Mouse (Mus musculus) intestine, embryonic 16.5 days (tissue): Measurements from ENCODE around the gene Myh2. TPM values are rescaled to one million over a fixed set of nuclear protein-coding genes. Genes with fewer than 3 reads are reported as not detected.

ENCODE experiments used
- ATAC-seq: fragments of 200-750 bp; cut with Nextera tagmentation; 2 replicates; pipeline ENCODE4 v1.8.0; 2017; ENCODE audit warnings: moderate TSS enrichment, moderate library complexity
- H3K27ac ChIP-seq: fragments of 300-500 bp; sonication (generic); 2 replicates; pipeline ENCODE4 v1.5.1; 2014; ENCODE audit warnings: mild to moderate bottlenecking, low read length
- H3K27me3 ChIP-seq: fragments of 300-500 bp; sonication (generic); replicated peaks from 2 replicates; pipeline ENCODE4 v1.6.1; 2014; ENCODE audit warnings: low read length, control low read depth, mixed read lengths; ENCODE audit not compliant: control insufficient read depth, insufficient read depth
- H3K36me3 ChIP-seq: fragments of 300-500 bp; sonication (generic); 2 replicates; pipeline ENCODE4 v1.6.1; 2014; ENCODE audit warnings: low read length, control low read depth; ENCODE audit not compliant: control insufficient read depth, insufficient read depth
- H3K4me1 ChIP-seq: fragments of 300-500 bp; sonication (generic); 2 replicates; pipeline ENCODE4 v1.6.1; 2014; ENCODE audit warnings: low read length, control low read depth, mixed read lengths; ENCODE audit not compliant: control insufficient read depth, insufficient read depth
- H3K4me2 ChIP-seq: fragments of 300-500 bp; sonication (generic); 2 replicates; pipeline ENCODE4 v1.6.1; 2014; ENCODE audit warnings: low read depth, low read length, control low read depth
- H3K4me3 ChIP-seq: fragments of 300-500 bp; sonication (generic); 2 replicates; pipeline ENCODE4 v1.5.1; 2014; ENCODE audit warnings: mild to moderate bottlenecking, low read length
- H3K9ac ChIP-seq: fragments of 300-500 bp; sonication (generic); 2 replicates; pipeline ENCODE4 v1.6.1; 2014; ENCODE audit warnings: low read depth, low read length
- H3K9me3 ChIP-seq: fragments of 300-500 bp; sonication (generic); 2 replicates; pipeline ENCODE4 v1.6.1; 2016; ENCODE audit warnings: low read length, control low read depth; ENCODE audit not compliant: control insufficient read depth
- WGBS: fragments of 180-500 bp; shearing (Covaris S2); extraction: QIAGEN DNeasy Blood & Tissue Kit; methylation state at CpG from one replicate; pipeline ENCODE4 v1.1.7; 2014; 5-methylcytosine and 5-hydroxymethylcytosine counted together
- polyA plus RNA-seq: library from polyadenylated mRNA; unstranded; fragments of >200 nt; fragmentation: Nextera tagmentation; extraction: Ambion mirVana; gene quantifications from 2 replicates; pipeline ENCODE4 v1.2.1, GENCODE M21; 2015

Gene Myh2
- polyA plus RNA-seq: 0.02 TPM in 2 replicates

DNA sequence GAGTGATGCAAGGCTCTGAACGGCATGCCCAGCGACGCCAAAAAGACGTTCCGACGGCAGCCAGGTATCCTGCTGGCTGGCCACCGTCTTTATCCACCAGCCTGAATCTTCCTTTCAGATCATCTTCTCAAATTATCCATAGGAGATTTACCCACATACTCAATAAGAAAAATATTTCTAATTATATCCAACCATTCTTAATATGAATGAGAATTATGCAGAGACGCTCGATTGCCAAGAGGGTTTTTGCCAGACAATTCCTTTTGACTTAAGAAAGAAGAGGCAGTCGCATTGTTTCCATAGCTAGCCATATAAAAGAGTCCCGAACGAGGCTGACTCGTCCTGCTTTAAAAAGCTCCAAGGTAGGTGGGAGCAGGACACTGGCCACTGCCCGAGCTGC lies at the start of gene Myh2:
Myh2 (plus strand) TSS at position 301 of the 400 bp plus-strand sequence.
- Histone ChIP-seq H3K27me3 (no peaks in the 10 kb centered on the region), H3K4me1 (no peaks in the 10 kb centered on the region), H3K36me3 (no peaks in the 10 kb centered on the region), H3K27ac (no peak within 1 kb of the TSS), H3K9ac (no peak within 1 kb of the TSS), H3K9me3 (no peaks in the 10 kb centered on the region), H3K4me2 (no peak within 1 kb of the TSS), H3K4me3 (no peak within 1 kb of the TSS)
- WGBS: 84% methylated on average over 14 of the region's 14 CpGs
- ATAC-seq: no peak

DNA sequence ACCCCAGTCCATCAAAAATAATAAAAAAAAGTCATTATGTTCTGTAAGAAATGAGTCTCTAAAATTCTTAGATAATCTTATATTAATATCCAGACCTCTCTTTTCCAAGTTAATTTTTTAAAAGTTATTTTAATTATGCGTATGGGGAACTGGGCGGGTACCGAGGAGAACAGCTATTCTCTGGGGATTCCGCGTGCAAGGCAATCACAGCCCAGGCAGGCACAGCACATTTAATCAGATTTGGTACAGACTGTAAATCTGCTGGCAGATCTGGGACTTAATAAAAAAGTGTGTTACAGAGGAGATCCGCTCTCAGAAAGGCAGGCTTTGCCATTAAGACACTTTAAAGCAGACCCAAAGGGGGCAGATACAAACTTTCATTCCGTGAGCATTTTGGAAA lies 45.9 kb upstream of the Myh2 start:
- no peaks in the 10 kb centered on the region for H3K36me3 ChIP-seq
- no peak overlapping the region for H3K9ac ChIP-seq
- H3K4me1 ChIP-seq: no peaks in the 10 kb centered on the region
- ATAC-seq: no peak
- no peaks in the 10 kb centered on the region for H3K27me3 ChIP-seq
- no peak overlapping the region for H3K27ac ChIP-seq
- H3K9me3 ChIP-seq: no peaks in the 10 kb centered on the region
- 77% methylated on average over 7 of the region's 7 CpGs for WGBS
- H3K4me3 ChIP-seq: no peak overlapping the region
- H3K4me2 ChIP-seq: no peak overlapping the region

DNA sequence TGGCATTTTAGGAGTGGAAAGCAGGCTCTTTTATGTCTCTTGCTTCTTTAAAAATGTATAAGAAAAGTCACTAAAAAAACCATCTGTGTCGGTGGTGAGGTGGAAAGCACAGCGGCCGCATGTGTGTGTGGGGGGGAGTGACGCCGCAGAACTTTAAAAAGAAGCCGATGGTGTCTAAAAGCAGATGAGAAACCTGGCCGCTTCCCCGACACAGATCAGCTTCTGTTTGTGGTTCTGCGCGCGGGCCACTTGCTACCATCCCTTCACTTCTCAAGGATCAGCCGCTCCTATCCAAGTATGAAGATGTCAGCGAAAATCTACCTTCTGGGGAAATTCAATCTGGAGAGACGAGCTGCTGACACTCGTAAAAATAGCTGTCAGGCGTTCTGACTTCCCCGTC lies 45.5 kb upstream of the Myh2 start:
- WGBS: 73% methylated on average over 17 of the region's 17 CpGs
- Histone ChIP-seq H3K9ac (no peak overlapping the region), H3K9me3 (no peaks in the 10 kb centered on the region), H3K27me3 (no peaks in the 10 kb centered on the region), H3K4me2 (no peak overlapping the region), H3K4me1 (no peaks in the 10 kb centered on the region), H3K36me3 (no peaks in the 10 kb centered on the region), H3K27ac (no peak overlapping the region), H3K4me3 (no peak overlapping the region)
- ATAC-seq: no peak

DNA sequence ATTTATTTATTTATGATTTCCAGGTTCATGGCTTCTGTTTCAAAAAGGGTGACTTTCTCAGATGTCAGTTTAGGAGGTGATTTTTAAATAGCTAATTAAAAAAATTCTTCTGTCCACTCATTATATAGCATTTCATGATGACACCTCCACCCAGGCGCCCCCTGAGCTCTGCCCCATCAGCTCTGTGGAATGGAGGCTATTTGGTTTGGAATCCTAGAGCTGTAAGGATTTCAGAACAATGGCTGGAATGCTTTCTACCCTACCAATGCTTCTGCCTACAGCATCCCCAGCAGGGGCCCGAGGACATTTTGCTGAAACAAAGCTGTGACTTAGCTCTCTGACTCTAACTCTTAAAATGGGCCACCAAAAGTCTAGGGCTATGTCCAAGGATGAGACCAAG lies 37.3 kb upstream of the Myh2 start:
- ATAC-seq: no peak
- no peaks in the 10 kb centered on the region for H3K4me1 ChIP-seq
- WGBS: 73% methylated on average over 2 of the region's 2 CpGs
- H3K36me3 ChIP-seq: no peaks in the 10 kb centered on the region
- no peak overlapping the region for H3K4me2 ChIP-seq
- H3K9me3 ChIP-seq: no peaks in the 10 kb centered on the region
- no peaks in the 10 kb centered on the region for H3K27me3 ChIP-seq
- H3K9ac ChIP-seq: no peak overlapping the region
- no peak overlapping the region for H3K27ac ChIP-seq
- no peak overlapping the region for H3K4me3 ChIP-seq

DNA sequence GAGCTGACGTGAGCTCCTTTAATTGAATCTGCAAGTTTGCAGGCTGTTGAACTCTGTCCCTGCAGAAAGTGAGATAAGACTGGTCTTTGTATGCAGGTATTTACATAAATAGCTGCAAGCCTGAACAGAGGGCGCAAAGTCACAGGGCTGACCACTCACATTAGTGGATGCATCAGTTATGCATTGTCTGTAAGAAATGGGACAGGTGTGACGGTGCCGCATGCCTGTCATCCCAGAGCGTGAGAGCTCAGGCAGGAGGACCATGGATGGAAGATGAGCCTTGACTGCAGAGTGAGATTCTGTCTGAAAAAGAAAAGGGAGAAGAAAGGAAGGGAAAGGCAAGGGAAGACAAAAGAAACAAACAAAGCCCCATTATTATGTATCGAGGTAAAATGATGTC lies 36.2 kb upstream of the Myh2 start:
- no peak overlapping the region for H3K4me3 ChIP-seq
- no peaks in the 10 kb centered on the region for H3K9me3 ChIP-seq
- H3K36me3 ChIP-seq: no peaks in the 10 kb centered on the region
- H3K27me3 ChIP-seq: no peaks in the 10 kb centered on the region
- H3K9ac ChIP-seq: no peak overlapping the region
- no peak overlapping the region for H3K4me2 ChIP-seq
- WGBS: 73% methylated on average over 6 of the region's 6 CpGs
- H3K27ac ChIP-seq: no peak overlapping the region
- H3K4me1 ChIP-seq: no peaks in the 10 kb centered on the region
- ATAC-seq: no peak

DNA sequence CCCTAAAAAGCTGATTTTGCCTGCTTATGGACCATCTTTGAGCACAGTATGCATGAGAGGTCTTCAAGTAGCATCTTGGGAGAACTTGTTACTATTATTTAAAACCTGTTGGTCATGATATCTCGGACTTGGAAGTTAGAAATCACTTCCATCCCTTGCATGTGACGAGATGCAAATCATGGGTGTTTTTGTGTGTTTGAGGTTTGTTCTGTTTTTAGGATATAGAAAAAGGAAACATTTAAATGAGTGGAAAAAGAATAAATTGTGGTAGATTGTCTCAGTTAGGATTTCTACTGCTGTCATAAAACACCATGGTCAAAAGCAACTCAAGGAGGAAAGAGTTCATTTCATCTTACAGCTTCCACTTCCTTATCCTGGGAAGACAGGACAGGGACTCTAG lies 35.3 kb upstream of the Myh2 start:
- Histone ChIP-seq H3K4me3 (no peak overlapping the region), H3K27me3 (no peaks in the 10 kb centered on the region), H3K4me1 (no peaks in the 10 kb centered on the region), H3K27ac (no peak overlapping the region), H3K9ac (no peak overlapping the region), H3K9me3 (no peaks in the 10 kb centered on the region), H3K36me3 (no peaks in the 10 kb centered on the region), H3K4me2 (no peak overlapping the region)
- WGBS: 93% methylated on average over 2 of the region's 2 CpGs
- no peak for ATAC-seq

DNA sequence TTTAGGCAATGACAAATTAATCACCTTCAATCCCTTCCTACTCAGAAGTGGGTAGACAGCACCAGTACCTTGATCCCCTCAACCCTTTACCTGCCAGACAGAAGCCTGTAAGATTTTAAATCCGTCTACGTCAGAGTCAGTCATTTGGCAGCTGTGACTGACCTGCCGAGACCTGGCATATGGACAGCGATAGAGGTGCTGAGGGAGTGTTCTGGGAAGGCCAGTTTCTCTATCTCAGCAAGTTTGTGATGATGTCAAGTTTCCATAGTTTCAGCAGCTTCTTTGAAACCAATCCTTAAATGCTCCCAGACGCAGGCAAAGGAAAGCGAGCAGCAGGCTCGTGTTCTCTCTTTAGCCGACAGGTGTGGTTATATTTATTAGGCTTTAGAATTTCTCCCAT lies 31.3 kb upstream of the Myh2 start:
- WGBS: 67% methylated on average over 8 of the region's 8 CpGs
- no peak overlapping the region for H3K27ac ChIP-seq
- H3K4me2 ChIP-seq: no peak overlapping the region
- ATAC-seq: no peak
- H3K4me3 ChIP-seq: no peak overlapping the region
- no peak overlapping the region for H3K9ac ChIP-seq
- no peaks in the 10 kb centered on the region for H3K9me3 ChIP-seq
- no peaks in the 10 kb centered on the region for H3K4me1 ChIP-seq
- H3K27me3 ChIP-seq: no peaks in the 10 kb centered on the region
- no peaks in the 10 kb centered on the region for H3K36me3 ChIP-seq

DNA sequence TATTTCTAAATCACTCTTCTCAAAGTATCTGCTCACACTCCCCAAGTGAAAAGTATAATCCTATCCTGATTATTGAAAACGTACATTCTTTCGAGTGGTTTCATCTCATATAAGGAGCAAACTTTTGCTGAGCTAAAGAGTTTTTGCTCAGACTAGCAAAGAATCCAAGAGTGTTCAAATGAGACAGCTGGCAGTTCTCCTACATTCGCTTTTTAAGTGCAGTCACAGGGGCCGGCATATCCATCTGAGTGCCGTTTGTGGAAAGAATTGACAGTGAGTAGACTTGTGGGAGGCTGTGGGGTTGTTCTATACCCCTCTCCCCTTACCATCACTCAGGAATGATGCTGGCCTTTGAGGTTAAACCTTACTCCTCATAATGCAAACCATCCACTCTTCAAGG lies 30.7 kb upstream of the Myh2 start:
- WGBS: 56% methylated on average over 5 of the region's 5 CpGs
- ATAC-seq: no peak
- Histone ChIP-seq H3K9ac (no peak overlapping the region), H3K4me1 (no peaks in the 10 kb centered on the region), H3K27ac (no peak overlapping the region), H3K27me3 (no peaks in the 10 kb centered on the region), H3K9me3 (no peaks in the 10 kb centered on the region), H3K4me2 (no peak overlapping the region), H3K4me3 (no peak overlapping the region), H3K36me3 (no peaks in the 10 kb centered on the region)

DNA sequence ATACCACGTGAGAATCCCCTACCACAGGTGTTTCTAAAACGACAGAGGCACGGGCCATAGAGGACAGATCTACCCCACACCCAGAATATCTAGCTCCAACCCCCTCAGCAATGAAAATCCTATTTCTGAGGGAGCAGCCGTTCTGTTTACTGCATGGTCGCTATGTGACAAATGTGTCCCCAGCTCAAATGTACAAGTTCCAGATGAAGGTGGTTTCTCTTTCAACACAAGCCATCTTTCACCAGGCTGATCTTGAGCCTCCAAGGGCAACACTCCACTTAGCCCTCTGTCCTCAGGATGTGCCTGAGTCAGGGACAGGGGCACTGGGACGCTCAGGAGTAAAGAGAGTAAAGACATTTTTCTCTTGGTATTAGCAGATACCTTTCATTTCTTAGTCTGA lies 29.8 kb upstream of the Myh2 start:
- no peaks in the 10 kb centered on the region for H3K27me3 ChIP-seq
- no peak for ATAC-seq
- H3K9ac ChIP-seq: no peak overlapping the region
- no peak overlapping the region for H3K27ac ChIP-seq
- H3K4me2 ChIP-seq: no peak overlapping the region
- H3K9me3 ChIP-seq: no peaks in the 10 kb centered on the region
- H3K4me1 ChIP-seq: no peaks in the 10 kb centered on the region
- H3K36me3 ChIP-seq: no peaks in the 10 kb centered on the region
- no peak overlapping the region for H3K4me3 ChIP-seq
- 66% methylated on average over 6 of the region's 6 CpGs for WGBS

DNA sequence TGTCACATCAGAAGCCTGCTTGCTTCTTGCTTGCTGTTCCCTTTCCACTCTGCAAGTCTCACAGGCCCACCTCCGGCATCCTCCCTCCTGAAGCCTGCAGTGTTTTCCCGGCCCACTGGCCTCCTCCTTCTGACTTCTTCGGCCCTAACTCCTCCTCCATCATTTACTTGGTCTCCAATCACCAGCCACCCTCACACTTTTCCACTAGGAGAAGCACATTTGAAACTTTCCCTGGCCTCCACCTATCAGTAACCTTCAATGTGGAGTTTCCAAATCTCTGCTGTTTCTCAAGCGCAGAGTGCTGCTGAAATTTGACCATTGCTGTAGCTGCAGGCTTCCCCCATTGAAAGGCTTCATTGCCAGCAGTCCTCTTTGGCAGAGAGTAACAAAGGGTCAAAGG lies 28.8 kb upstream of the Myh2 start:
- Histone ChIP-seq H3K9me3 (no peaks in the 10 kb centered on the region), H3K4me1 (no peaks in the 10 kb centered on the region), H3K4me3 (no peak overlapping the region), H3K9ac (no peak overlapping the region), H3K27ac (no peak overlapping the region), H3K36me3 (no peaks in the 10 kb centered on the region), H3K4me2 (no peak overlapping the region), H3K27me3 (no peaks in the 10 kb centered on the region)
- ATAC-seq: no peak
- 64% methylated on average over 4 of the region's 4 CpGs for WGBS
